Mouse (Mus musculus) monocyte, adult 59 days (primary cell): Measurements from ENCODE around the gene Gm5934. TPM values are rescaled to one million over a fixed set of nuclear protein-coding genes. Genes with fewer than 3 reads are reported as not detected.

Experiments
- total RNA-seq, 2 experiments: library from RNA; stranded (reverse); gene quantifications; one replicate each; pipeline ENCODE4 v1.2.4; 2023

The Gm5934 gene
- total RNA-seq = not detected

DNA sequence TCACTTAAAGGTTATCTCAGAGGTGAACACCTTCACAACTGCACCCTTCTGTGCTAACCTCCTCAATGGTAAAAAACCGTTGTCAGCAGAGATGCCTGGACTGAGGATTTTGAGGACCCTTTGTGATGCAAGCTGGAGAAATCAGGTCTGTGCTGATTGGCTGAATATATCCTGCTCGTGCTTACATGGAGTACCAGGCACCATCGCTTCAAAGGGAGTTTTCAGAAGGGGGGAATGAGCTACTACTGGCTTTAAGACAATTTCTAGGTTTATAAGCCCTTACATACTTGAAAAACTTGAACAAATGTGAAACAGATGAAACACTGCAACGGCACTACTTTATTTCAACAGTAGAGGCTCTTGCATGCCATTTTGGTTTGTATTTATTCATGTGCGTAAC lies at the start of gene Gm5934:
Gene Gm5934, minus strand, starts transcription at position 101 of the 400 bp plus-strand sequence.

Other genes starting within 250 kb of the Gm5934 start
- gene Gm4297, start 74.1 kb upstream of the Gm5934 start, total RNA-seq = not detected